Mouse (Mus musculus) forebrain, embryonic 16.5 days (tissue): ENCODE results near the gene Ccdc60. TPM values are rescaled to one million over a fixed set of nuclear protein-coding genes. Genes with fewer than 3 reads are reported as not detected.
A peak's percentile ranks its signal among the peaks of the same experiment; 100 is the strongest.

Source experiments
- ATAC-seq: fragments of 200-750 bp; cut with Nextera tagmentation; 2 replicates; pipeline ENCODE4 v1.8.0; 2017; ENCODE audit warnings: mild to moderate bottlenecking, moderate library complexity
- H3K27ac ChIP-seq: fragments of 300-500 bp; sonication (generic); 2 replicates; pipeline ENCODE4 v1.5.1; 2014; ENCODE audit warnings: low read length, control low read depth
- H3K27me3 ChIP-seq: fragments of 300-500 bp; sonication (generic); replicated peaks from 2 replicates; pipeline ENCODE4 v1.6.1; 2014; ENCODE audit warnings: low read length; ENCODE audit not compliant: control insufficient read depth, insufficient read depth
- H3K36me3 ChIP-seq: fragments of 300-500 bp; sonication (generic); 2 replicates; pipeline ENCODE4 v1.6.1; 2014; ENCODE audit not compliant: control insufficient read depth, insufficient read depth
- H3K4me1 ChIP-seq: fragments of 300-500 bp; sonication (generic); replicated peaks from 2 replicates; pipeline ENCODE4 v1.6.1; 2014; ENCODE audit warnings: low read length; ENCODE audit not compliant: control insufficient read depth, insufficient read depth
- H3K4me2 ChIP-seq: fragments of 300-500 bp; sonication (generic); 2 replicates; pipeline ENCODE4 v1.6.1; 2014; ENCODE audit warnings: mild to moderate bottlenecking, low read length, control low read depth
- H3K4me3 ChIP-seq: fragments of 300-500 bp; sonication (generic); replicated peaks from 2 replicates; pipeline ENCODE4 v1.5.1; 2014; ENCODE audit warnings: mild to moderate bottlenecking, low read length, control low read depth
- H3K9ac ChIP-seq: fragments of 300-500 bp; sonication (generic); replicated peaks from 2 replicates; pipeline ENCODE4 v1.6.1; 2014; ENCODE audit warnings: low read depth, low read length, control low read depth
- H3K9me3 ChIP-seq: fragments of 300-500 bp; sonication (generic); 2 replicates; pipeline ENCODE4 v1.6.1; 2016; ENCODE audit warnings: low read length; ENCODE audit not compliant: control insufficient read depth
- whole genome bisulfite sequencing: fragments of 180-500 bp; shearing (Covaris S2); extraction: QIAGEN DNeasy Blood & Tissue Kit; methylation state at CpG from one replicate; pipeline ENCODE4 v1.1.7; 2014; 5-methylcytosine and 5-hydroxymethylcytosine counted together
- polyA plus RNA-seq: library from polyadenylated mRNA; unstranded; fragments of >200 nt; fragmentation: Nextera tagmentation; extraction: Ambion mirVana; gene quantifications from 2 replicates; pipeline ENCODE4 v1.2.1, GENCODE M21; 2015

Gene Ccdc60
- polyA plus RNA-seq, 1 experiment from 2014 or later = 0.92 TPM

- ATAC-seq = no peak
- no peak overlapping the region for H3K4me3 ChIP-seq
- peak overlapping the region; percentile 14; the same call in 1 of the 2 replicates for H3K27ac ChIP-seq
- no peaks in the 10 kb centered on the region for H3K36me3 ChIP-seq
- 52% methylated on average over 8 of the region's 8 CpGs for WGBS
- no peak overlapping the region for H3K9ac ChIP-seq
- H3K4me2 ChIP-seq = no peak overlapping the region
- no peaks in the 10 kb centered on the region for H3K27me3 ChIP-seq
- H3K4me1 ChIP-seq = peaks cover 10% of the 10 kb centered on the region
- H3K9me3 ChIP-seq = no peaks in the 10 kb centered on the region
Observed at GRCm38 (mm10) chr5:116258321-116258860, 30.4 kb downstream of the Ccdc60 start.

- H3K9ac ChIP-seq = no peak overlapping the region
- H3K36me3 ChIP-seq = no peaks in the 10 kb centered on the region
- peaks cover 6% of the 10 kb centered on the region for H3K4me1 ChIP-seq
- no peak overlapping the region for H3K4me2 ChIP-seq
- H3K27ac ChIP-seq = no peak overlapping the region
- no peak overlapping the region for H3K4me3 ChIP-seq
- ATAC-seq = no peak
- WGBS = 89% methylated on average over 4 of the region's 4 CpGs
- H3K27me3 ChIP-seq = no peaks in the 10 kb centered on the region
- no peaks in the 10 kb centered on the region for H3K9me3 ChIP-seq
Observed at GRCm38 (mm10) chr5:116253914-116254313, 34.9 kb downstream of the Ccdc60 start.

- H3K4me3 ChIP-seq = no peak overlapping the region
- H3K27me3 ChIP-seq = no peaks in the 10 kb centered on the region
- H3K4me2 ChIP-seq = no peak overlapping the region
- H3K9ac ChIP-seq = no peak overlapping the region
- WGBS = 86% methylated on average over 6 of the region's 6 CpGs
- no peak overlapping the region for H3K27ac ChIP-seq
- no peaks in the 10 kb centered on the region for H3K36me3 ChIP-seq
- H3K9me3 ChIP-seq = no peaks in the 10 kb centered on the region
- H3K4me1 ChIP-seq = no peaks in the 10 kb centered on the region
- ATAC-seq = no peak
Observed at GRCm38 (mm10) chr5:116252186-116252585, 36.6 kb downstream of the Ccdc60 start.

GRCm38 (mm10) chr5:116246642-116247041, 42.1 kb downstream of the Ccdc60 start:
- Histone ChIP-seq H3K27ac (no peak overlapping the region), H3K27me3 (no peaks in the 10 kb centered on the region), H3K36me3 (no peaks in the 10 kb centered on the region), H3K4me2 (no peak overlapping the region), H3K9me3 (no peaks in the 10 kb centered on the region), H3K4me3 (no peak overlapping the region), H3K9ac (no peak overlapping the region), H3K4me1 (peaks cover 4% of the 10 kb centered on the region; the same call in 1 of the 2 replicates)
- WGBS = 83% methylated on average over 7 of the region's 7 CpGs
- no peak for ATAC-seq

- Histone ChIP-seq H3K27me3 (no peaks in the 10 kb centered on the region), H3K36me3 (no peaks in the 10 kb centered on the region), H3K27ac (no peak overlapping the region), H3K4me2 (no peak overlapping the region), H3K4me1 (peaks cover 4% of the 10 kb centered on the region; the same call in 1 of the 2 replicates), H3K9me3 (no peaks in the 10 kb centered on the region), H3K9ac (no peak overlapping the region), H3K4me3 (no peak overlapping the region)
- WGBS = 79% methylated on average over 3 of the region's 3 CpGs
- ATAC-seq = no peak
Observed at GRCm38 (mm10) chr5:116244476-116244875, 44.3 kb downstream of the Ccdc60 start.

GRCm38 (mm10) chr5:116243622-116244021, 45.2 kb downstream of the Ccdc60 start:
- H3K27me3 ChIP-seq = no peaks in the 10 kb centered on the region
- no peaks in the 10 kb centered on the region for H3K36me3 ChIP-seq
- H3K9ac ChIP-seq = no peak overlapping the region
- no peak overlapping the region for H3K4me2 ChIP-seq
- peaks cover 4% of the 10 kb centered on the region; the same call in 1 of the 2 replicates for H3K4me1 ChIP-seq
- H3K27ac ChIP-seq = no peak overlapping the region
- no peaks in the 10 kb centered on the region for H3K9me3 ChIP-seq
- ATAC-seq = no peak
- 67% methylated on average over 8 of the region's 9 CpGs for WGBS
- no peak overlapping the region for H3K4me3 ChIP-seq

- H3K9ac ChIP-seq = peak overlapping the region; percentile 27; the same call in 1 of the 2 replicates
- ATAC-seq = peak; percentile 79
- peak overlapping the region; percentile 20; the same call in 1 of the 2 replicates for H3K27ac ChIP-seq
- H3K27me3 ChIP-seq = no peaks in the 10 kb centered on the region
- H3K9me3 ChIP-seq = no peaks in the 10 kb centered on the region
- peak overlapping the region; percentile 35 for H3K4me3 ChIP-seq
- peaks cover 11% of the 10 kb centered on the region for H3K4me1 ChIP-seq
- H3K4me2 ChIP-seq = peak overlapping the region; percentile 50
- 14% methylated on average over 19 of the region's 19 CpGs for WGBS
- no peaks in the 10 kb centered on the region for H3K36me3 ChIP-seq
Observed at GRCm38 (mm10) chr5:116231841-116232643, 56.7 kb downstream of the Ccdc60 start.

GRCm38 (mm10) chr5:116228414-116228813, 60.4 kb downstream of the Ccdc60 start:
- Histone ChIP-seq H3K4me1 (peaks cover 11% of the 10 kb centered on the region), H3K9ac (no peak overlapping the region), H3K36me3 (no peaks in the 10 kb centered on the region), H3K27ac (no peak overlapping the region), H3K4me2 (no peak overlapping the region), H3K9me3 (no peaks in the 10 kb centered on the region), H3K27me3 (no peaks in the 10 kb centered on the region), H3K4me3 (no peak overlapping the region)
- WGBS = 65% methylated on average over 6 of the region's 6 CpGs
- no peak for ATAC-seq

- no peak for ATAC-seq
- H3K9ac ChIP-seq = no peak overlapping the region
- H3K4me3 ChIP-seq = no peak overlapping the region
- no peak overlapping the region for H3K27ac ChIP-seq
- H3K27me3 ChIP-seq = no peaks in the 10 kb centered on the region
- peaks cover 5% of the 10 kb centered on the region for H3K4me1 ChIP-seq
- no peak overlapping the region for H3K4me2 ChIP-seq
- H3K36me3 ChIP-seq = no peaks in the 10 kb centered on the region
- H3K9me3 ChIP-seq = no peaks in the 10 kb centered on the region
- 78% methylated on average over 6 of the region's 6 CpGs for WGBS
Observed at GRCm38 (mm10) chr5:116224023-116224422, 64.8 kb downstream of the Ccdc60 start.
